Mouse (Mus musculus) neural tube, embryonic 11.5 days (tissue): ENCODE measurements at regions not wholly inside any gene's neighbourhood (a gene's known extent, or its start where the extent isn't known, plus 50 kb on each side); places are given as distances from the start of the nearest gene placed in this dataset.
A peak's percentile ranks its signal among the peaks of the same experiment; 100 is the strongest.

Experiments
- ATAC-seq: fragments of 200-750 bp; cut with Nextera tagmentation; 2 replicates; pipeline ENCODE4 v1.8.0; 2017; ENCODE audit warnings: moderate number of reproducible peaks, mild to moderate bottlenecking, moderate TSS enrichment, moderate library complexity; ENCODE audit not compliant: insufficient read depth, low FRiP score, low TSS enrichment
- DNase-seq: peaks from one replicate; pipeline ENCODE4 v3.0.0-alpha.2; 2015; ENCODE audit warnings: low spot score
- H3K27ac ChIP-seq: fragments of 300-500 bp; sonication (generic); 2 replicates; pipeline ENCODE4 v1.5.1; 2014; ENCODE audit warnings: low read depth, mild to moderate bottlenecking, low read length
- H3K27me3 ChIP-seq: fragments of 300-500 bp; sonication (generic); 2 replicates; pipeline ENCODE4 v1.6.1; 2014; ENCODE audit warnings: mild to moderate bottlenecking, low read length, mixed read lengths; ENCODE audit not compliant: control insufficient read depth, insufficient read depth
- H3K36me3 ChIP-seq: fragments of 300-500 bp; sonication (generic); 2 replicates; pipeline ENCODE4 v1.6.1; 2014; ENCODE audit warnings: mild to moderate bottlenecking, low read length, moderate library complexity, mixed read lengths; ENCODE audit not compliant: control insufficient read depth, insufficient read depth
- H3K4me1 ChIP-seq: fragments of 300-500 bp; sonication (generic); 2 replicates; pipeline ENCODE4 v1.6.1; 2014; ENCODE audit warnings: low read length, mixed read lengths; ENCODE audit not compliant: control insufficient read depth, insufficient read depth
- H3K4me2 ChIP-seq: fragments of 300-500 bp; sonication (generic); 2 replicates; pipeline ENCODE4 v1.6.1; 2014; ENCODE audit warnings: low read depth, mild to moderate bottlenecking, moderate library complexity
- H3K4me3 ChIP-seq: fragments of 300-500 bp; sonication (generic); 2 replicates; pipeline ENCODE4 v1.5.1; 2014; ENCODE audit warnings: low read depth, low read length
- H3K9ac ChIP-seq: fragments of 300-500 bp; sonication (generic); 2 replicates; pipeline ENCODE4 v1.6.1; 2014; ENCODE audit warnings: mild to moderate bottlenecking, low read length
- H3K9me3 ChIP-seq: fragments of 300-500 bp; sonication (generic); 2 replicates; pipeline ENCODE4 v1.6.1; 2016; ENCODE audit warnings: low read length; ENCODE audit not compliant: control insufficient read depth
- WGBS: fragments of 180-500 bp; shearing (Covaris S2); extraction: QIAGEN DNeasy Blood & Tissue Kit; methylation state at CpG from one replicate; pipeline ENCODE4 v1.1.7; 2014; 5-methylcytosine and 5-hydroxymethylcytosine counted together

DNA sequence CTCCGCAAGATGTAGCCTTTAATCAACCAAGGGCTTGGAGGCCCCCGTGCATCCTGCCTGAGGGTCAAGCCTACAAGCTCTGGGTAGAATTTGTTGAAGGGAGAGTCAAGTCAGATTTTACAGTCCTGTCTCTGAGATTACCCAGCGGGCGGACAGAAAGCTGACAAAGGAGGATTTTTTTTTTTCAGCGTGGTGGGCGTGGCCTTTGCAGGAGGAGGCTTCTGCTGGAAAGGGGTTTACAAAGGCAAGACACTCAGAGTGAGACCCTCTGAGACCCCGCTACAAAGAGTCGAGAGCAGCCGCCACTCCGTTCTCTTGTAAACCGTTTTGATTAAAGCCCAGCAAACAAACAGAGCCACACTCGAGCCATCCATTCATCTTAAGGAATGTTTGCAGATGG is 92.1 kb upstream of the Dynlrb2 start:
- Histone ChIP-seq H3K36me3 (no peaks in the 10 kb centered on the region), H3K4me2 (peak overlapping the region; percentile 7), H3K9me3 (no peaks in the 10 kb centered on the region), H3K27ac (no peak overlapping the region), H3K9ac (no peak overlapping the region), H3K4me3 (no peak overlapping the region), H3K4me1 (no peaks in the 10 kb centered on the region; the same call in 1 of the 2 replicates), H3K27me3 (no peaks in the 10 kb centered on the region)
- 26% methylated on average over 12 of the region's 12 CpGs for WGBS
- DNase-seq (peak; percentile 29), ATAC-seq (no peak)

DNA sequence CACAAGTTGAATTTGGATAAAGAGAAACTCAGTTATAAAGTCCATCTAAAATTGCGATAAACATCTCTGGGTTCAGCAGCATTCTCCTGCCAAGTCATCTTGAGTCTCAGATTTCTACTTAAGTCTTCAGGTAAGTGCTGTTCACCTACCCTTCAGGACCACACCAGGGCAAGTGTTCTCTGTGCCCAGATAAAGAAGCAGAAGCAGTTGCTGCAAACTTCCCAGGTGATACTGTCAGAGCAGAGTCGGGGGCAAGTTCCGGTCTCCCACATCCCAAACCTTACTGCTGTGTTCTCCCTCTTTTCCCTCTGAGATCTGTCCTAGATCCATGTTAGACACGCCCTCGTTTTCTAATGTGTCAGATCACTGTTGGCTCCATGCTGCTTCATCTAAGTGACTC is 94.7 kb upstream of the Dynlrb2 start:
- H3K36me3 ChIP-seq: no peaks in the 10 kb centered on the region
- H3K4me2 ChIP-seq: no peak overlapping the region
- no peak for ATAC-seq
- no peaks in the 10 kb centered on the region; the same call in 1 of the 2 replicates for H3K4me1 ChIP-seq
- no peak for DNase-seq
- H3K27me3 ChIP-seq: no peaks in the 10 kb centered on the region
- no peak overlapping the region for H3K27ac ChIP-seq
- 84% methylated on average over 5 of the region's 5 CpGs for WGBS
- no peaks in the 10 kb centered on the region for H3K9me3 ChIP-seq
- no peak overlapping the region for H3K9ac ChIP-seq
- H3K4me3 ChIP-seq: no peak overlapping the region

- ATAC-seq: no peak
These were observed 95.8 kb upstream of the Dynlrb2 start for GRCm38 (mm10) chr8:116409011-116409410.

DNA sequence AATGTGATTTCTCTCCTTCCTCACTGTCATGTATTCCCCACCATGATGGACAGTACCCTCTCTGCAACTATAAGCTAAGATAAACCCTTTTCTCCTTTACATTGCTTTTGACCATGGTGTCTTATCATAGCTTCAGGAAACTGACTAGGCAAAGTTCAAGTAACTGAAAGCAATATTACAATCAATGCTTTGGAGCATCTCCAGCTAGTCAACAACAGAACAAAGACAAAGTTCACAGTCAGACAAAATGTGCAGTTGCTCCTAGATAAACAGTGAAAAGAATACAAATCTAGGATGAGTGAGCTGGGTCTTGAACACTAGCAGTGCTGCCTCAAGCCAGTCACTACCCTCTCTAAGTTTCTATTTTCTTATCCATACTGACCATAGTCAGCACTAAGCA is 100.2 kb upstream of the Dynlrb2 start:
- Histone ChIP-seq H3K4me2 (no peak overlapping the region), H3K4me3 (no peak overlapping the region), H3K4me1 (no peaks in the 10 kb centered on the region), H3K9me3 (no peaks in the 10 kb centered on the region), H3K27ac (no peak overlapping the region), H3K9ac (no peak overlapping the region), H3K36me3 (no peaks in the 10 kb centered on the region), H3K27me3 (no peaks in the 10 kb centered on the region)
- ATAC-seq: no peak
- DNase-seq: no peak

More at GRCm38 (mm10) chr8:116409011-116409410, 95.8 kb upstream of the Dynlrb2 start:
- no peaks in the 10 kb centered on the region for H3K27me3 ChIP-seq
- no peak overlapping the region for H3K4me3 ChIP-seq
- H3K9ac ChIP-seq: no peak overlapping the region
- H3K4me1 ChIP-seq: no peaks in the 10 kb centered on the region; the same call in 1 of the 2 replicates
- WGBS: 93% methylated on average over 6 of the region's 6 CpGs
- H3K27ac ChIP-seq: no peak overlapping the region
- no peaks in the 10 kb centered on the region for H3K36me3 ChIP-seq
- no peak for DNase-seq
- H3K4me2 ChIP-seq: no peak overlapping the region
- no peaks in the 10 kb centered on the region for H3K9me3 ChIP-seq

- Histone ChIP-seq H3K27ac (no peak overlapping the region), H3K4me3 (no peak overlapping the region), H3K4me2 (no peak overlapping the region), H3K36me3 (no peaks in the 10 kb centered on the region), H3K27me3 (no peaks in the 10 kb centered on the region), H3K9ac (no peak overlapping the region), H3K4me1 (no peaks in the 10 kb centered on the region), H3K9me3 (no peaks in the 10 kb centered on the region)
- ATAC-seq (no peak), DNase-seq (no peak)
- 67% methylated on average over 5 of the region's 5 CpGs for WGBS
These were observed 101.4 kb upstream of the Dynlrb2 start for GRCm38 (mm10) chr8:116403366-116403765.

DNA sequence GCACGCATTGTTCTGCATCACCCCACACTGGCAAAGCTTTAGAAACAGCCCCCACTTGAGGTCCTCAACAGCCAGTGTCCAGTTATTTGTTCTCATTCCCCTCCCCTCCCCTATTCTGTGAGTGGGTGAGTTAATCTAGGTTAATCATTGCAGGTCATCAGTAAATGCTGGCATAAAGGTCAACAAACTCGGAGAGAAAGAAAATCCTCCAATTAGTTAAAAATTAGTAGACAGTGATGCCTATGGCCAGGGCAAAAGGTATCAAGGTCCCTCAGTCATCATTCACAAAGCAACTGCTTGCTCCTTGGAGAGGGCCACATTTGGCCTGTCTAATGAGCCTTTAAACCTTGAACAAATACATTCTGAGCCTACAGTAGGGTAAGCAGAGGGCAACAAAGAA is 105.3 kb upstream of the Dynlrb2 start:
- Histone ChIP-seq H3K9me3 (no peaks in the 10 kb centered on the region), H3K36me3 (no peaks in the 10 kb centered on the region), H3K4me2 (no peak overlapping the region), H3K27me3 (no peaks in the 10 kb centered on the region), H3K27ac (no peak overlapping the region), H3K4me3 (no peak overlapping the region), H3K9ac (no peak overlapping the region), H3K4me1 (no peaks in the 10 kb centered on the region)
- ATAC-seq (no peak), DNase-seq (no peak)
- 79% methylated on average over 2 of the region's 2 CpGs for WGBS

GRCm38 (mm10) chr8:116398565-116399205 is 106.1 kb upstream of the Dynlrb2 start:
- H3K4me2 ChIP-seq: no peak overlapping the region
- no peaks in the 10 kb centered on the region for H3K27me3 ChIP-seq
- no peak for DNase-seq
- no peaks in the 10 kb centered on the region for H3K36me3 ChIP-seq
- ATAC-seq: no peak
- no peak overlapping the region for H3K4me3 ChIP-seq
- H3K9me3 ChIP-seq: no peaks in the 10 kb centered on the region
- H3K4me1 ChIP-seq: no peaks in the 10 kb centered on the region
- H3K27ac ChIP-seq: no peak overlapping the region
- 82% methylated on average over 11 of the region's 11 CpGs for WGBS
- H3K9ac ChIP-seq: no peak overlapping the region

DNA sequence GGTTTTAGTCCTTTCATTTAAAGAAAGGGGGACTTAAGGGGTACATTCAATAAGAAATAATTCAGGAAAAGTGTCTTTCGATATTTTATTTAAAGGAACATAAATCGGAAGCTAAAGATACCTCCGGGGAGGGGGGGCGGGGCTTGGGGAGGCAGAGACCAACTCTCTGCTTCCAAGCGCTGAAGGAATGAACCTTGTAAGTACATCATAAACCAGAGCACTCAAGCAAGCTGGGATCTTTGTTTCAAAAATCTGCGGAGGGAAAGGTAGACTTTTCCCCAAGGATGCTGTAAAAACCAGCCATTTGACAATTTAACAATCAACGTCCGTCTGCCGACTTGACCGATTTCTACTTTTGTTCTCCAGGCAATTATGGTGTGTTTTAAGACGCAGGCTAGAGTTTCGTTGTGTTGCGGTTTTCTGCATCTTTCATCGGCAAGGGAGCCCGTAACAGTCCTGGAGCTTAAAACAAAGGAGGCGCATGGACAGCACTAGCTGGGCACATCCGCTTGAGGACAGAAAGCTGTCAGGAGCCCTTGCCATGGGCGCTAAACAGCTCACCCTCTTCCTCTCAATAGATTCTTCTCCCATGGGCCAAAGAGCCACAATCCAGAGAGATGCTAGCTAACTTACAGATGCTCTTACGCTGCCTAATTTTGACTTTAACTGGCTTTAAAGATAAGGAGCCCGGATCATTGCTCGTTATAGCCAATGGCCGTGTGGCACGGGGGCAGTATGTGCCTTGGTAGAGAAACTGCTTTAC is 119.4 kb upstream of the Dynlrb2 start:
- Histone ChIP-seq H3K9me3 (no peaks in the 10 kb centered on the region), H3K9ac (no peak overlapping the region), H3K4me2 (peak overlapping the region; percentile 38), H3K27me3 (no peaks in the 10 kb centered on the region), H3K27ac (no peak overlapping the region), H3K36me3 (no peaks in the 10 kb centered on the region), H3K4me3 (peak overlapping the region; percentile 15), H3K4me1 (peaks cover 8% of the 10 kb centered on the region; the same call in 1 of the 2 replicates)
- DNase-seq (no peak), ATAC-seq (no peak)
- 61% methylated on average over 23 of the region's 23 CpGs for WGBS
